Mouse (Mus musculus): ENCODE measurements around the gene Gm595. TPM values are rescaled to one million over a fixed set of nuclear protein-coding genes. Genes with fewer than 3 reads are reported as not detected.

The Gm595 gene
- total and polyA plus RNA-seq, 3 experiments: not detected

GRCm38 (mm10) chrX:48899555-48899954 is 22.0 kb upstream of the Gm595 start (continued):
- no peak for TF ChIP-seq USF1 (IDR thresholded peaks at IDR 0.05; ENCODE audit: low read depth, low read length)

- TF ChIP-seq POLR2A (IDR thresholded peaks at IDR 0.05; ENCODE audit: control insufficient read depth in 1 of 2, insufficient read depth in 1 of 2, low read depth in 1 of 2, low read length in 2 of 2, poor library complexity in 1 of 2): no peak
- TF ChIP-seq MAFK (IDR thresholded peaks at IDR 0.05; ENCODE audit: borderline replicate concordance, low read depth, low read length): no peak
- no peak overlapping the region for H3K27ac ChIP-seq (ENCODE audit: control insufficient read depth, low read depth, low read length)
- no peak for DNase-seq (ENCODE audit: low read depth, low spot score)
Observed at GRCm38 (mm10) chrX:48896803-48897202, 19.3 kb upstream of the Gm595 start.

GRCm38 (mm10) chrX:48893946-48894345 is 16.4 kb upstream of the Gm595 start:
- Histone ChIP-seq H3K27ac (ENCODE audit: control insufficient read depth, low read depth, low read length) (no peak overlapping the region), H3K4me1 (ENCODE audit: control insufficient read depth in 1 of 2, insufficient read depth in 2 of 2, low read length in 2 of 2) (peaks cover 0 to 4% of the 10 kb centered on the region in 2 experiments; a peak in 2 of 4 replicates), H3K27me3 (ENCODE audit: control insufficient read depth in 1 of 2, insufficient read depth in 2 of 2, low read length in 2 of 2) (no peaks in the 10 kb centered on the region), H3K36me3 (ENCODE audit: control insufficient read depth in 1 of 2, insufficient read depth in 2 of 2, low read length in 2 of 2) (no peaks in the 10 kb centered on the region), H3K9ac (ENCODE audit: control insufficient read depth, low read depth, low read length, poor library complexity, severe bottlenecking) (no peak overlapping the region), H3K4me3 (ENCODE audit: control insufficient read depth in 1 of 2, insufficient read depth in 1 of 2, low read depth in 2 of 2, low read length in 2 of 2) (no peak overlapping the region), H3K79me2 (ENCODE audit: control insufficient read depth, insufficient read depth, low read length, poor library complexity) (no peaks in the 10 kb centered on the region), H3K9me3 (replicated peaks; ENCODE audit: insufficient read depth, low read length) (no peaks in the 10 kb centered on the region)
- TF ChIP-seq ELF1 (IDR thresholded peaks at IDR 0.05; ENCODE audit: low read depth, low read length) (no peak), NRF1 (IDR thresholded peaks at IDR 0.05; ENCODE audit: insufficient read depth, low read depth, low read length, poor library complexity, severe bottlenecking) (no peak)
- DNase-seq (ENCODE audit: low read depth, low spot score): no peak

More at GRCm38 (mm10) chrX:48896803-48897202, 19.3 kb upstream of the Gm595 start:
- Histone ChIP-seq H3K9me3 (replicated peaks; ENCODE audit: insufficient read depth, low read length) (no peaks in the 10 kb centered on the region), H3K79me2 (ENCODE audit: control insufficient read depth, insufficient read depth, low read length, poor library complexity) (no peaks in the 10 kb centered on the region), H3K4me3 (ENCODE audit: control insufficient read depth in 1 of 2, insufficient read depth in 1 of 2, low read depth in 2 of 2, low read length in 2 of 2) (no peak overlapping the region), H3K9ac (ENCODE audit: control insufficient read depth, low read depth, low read length, poor library complexity, severe bottlenecking) (no peak overlapping the region), H3K27me3 (ENCODE audit: control insufficient read depth in 1 of 2, insufficient read depth in 2 of 2, low read length in 2 of 2) (no peaks in the 10 kb centered on the region), H3K36me3 (ENCODE audit: control insufficient read depth in 1 of 2, insufficient read depth in 2 of 2, low read length in 2 of 2) (no peaks in the 10 kb centered on the region), H3K4me1 (ENCODE audit: control insufficient read depth in 1 of 2, insufficient read depth in 2 of 2, low read length in 2 of 2) (no peaks in the 10 kb centered on the region)

- no peak overlapping the region for H3K27ac ChIP-seq (ENCODE audit: control insufficient read depth, low read depth, low read length)
- peak; percentile 71 for DNase-seq (ENCODE audit: low read depth, low spot score)
- H3K36me3 ChIP-seq (ENCODE audit: control insufficient read depth in 1 of 2, insufficient read depth in 2 of 2, low read length in 2 of 2): no peaks in the 10 kb centered on the region
- H3K4me3 ChIP-seq (ENCODE audit: control insufficient read depth in 1 of 2, insufficient read depth in 1 of 2, low read depth in 2 of 2, low read length in 2 of 2): no peak overlapping the region
- H3K9me3 ChIP-seq (replicated peaks; ENCODE audit: insufficient read depth, low read length): no peaks in the 10 kb centered on the region
- H3K4me1 ChIP-seq (ENCODE audit: control insufficient read depth in 1 of 2, insufficient read depth in 2 of 2, low read length in 2 of 2): peaks cover 0 to 4% of the 10 kb centered on the region in 2 experiments; a peak in 2 of 4 replicates
- TF ChIP-seq GATA1 (IDR thresholded peaks at IDR 0.05; ENCODE audit: low read depth, low read length): peak; percentile 39; the same call in 1 of the 2 replicates
- 0 out of 2 replicates have a peak, but pooled peaks have one; percentile 7 for TF ChIP-seq TCF12 (IDR thresholded peaks at IDR 0.05; ENCODE audit: low read depth, low read length)
- peak; percentile 58; the same call in 1 of the 2 replicates for TF ChIP-seq ETS1 (IDR thresholded peaks at IDR 0.05; ENCODE audit: low read depth, low read length)
- TF ChIP-seq KAT2A (conservative IDR thresholded peaks at IDR 0.05; ENCODE audit: low read depth, low read length): no peak
- TF ChIP-seq TAL1 (IDR thresholded peaks at IDR 0.05; ENCODE audit: low read length): peak; percentile 16; the same call in 1 of the 2 replicates
- no peak for TF ChIP-seq MAZ (IDR thresholded peaks at IDR 0.05; ENCODE audit: low read depth, low read length)
- no peak for TF ChIP-seq MYB (IDR thresholded peaks at IDR 0.05; ENCODE audit: low read depth, low read length)
- TF ChIP-seq MEF2A (IDR thresholded peaks at IDR 0.05; ENCODE audit: extremely low read depth, insufficient replicate concordance, low read depth, low read length, poor library complexity, severe bottlenecking): peak; percentile 79; the same call in 1 of the 2 replicates
- TF ChIP-seq EP300 (IDR thresholded peaks at IDR 0.05; ENCODE audit: low read depth in 1 of 2, low read length in 2 of 2): peak; percentile 29 to 49; a peak in 2 of 4 replicates
- no peaks in the 10 kb centered on the region for H3K79me2 ChIP-seq (ENCODE audit: control insufficient read depth, insufficient read depth, low read length, poor library complexity)
- H3K27me3 ChIP-seq (ENCODE audit: control insufficient read depth in 1 of 2, insufficient read depth in 2 of 2, low read length in 2 of 2): no peaks in the 10 kb centered on the region
- H3K9ac ChIP-seq (ENCODE audit: control insufficient read depth, low read depth, low read length, poor library complexity, severe bottlenecking): no peak overlapping the region
Observed at GRCm38 (mm10) chrX:48890259-48890658, 12.7 kb upstream of the Gm595 start.
